Mouse (Mus musculus): ENCODE measurements around the gene Ipo13.

DNA sequence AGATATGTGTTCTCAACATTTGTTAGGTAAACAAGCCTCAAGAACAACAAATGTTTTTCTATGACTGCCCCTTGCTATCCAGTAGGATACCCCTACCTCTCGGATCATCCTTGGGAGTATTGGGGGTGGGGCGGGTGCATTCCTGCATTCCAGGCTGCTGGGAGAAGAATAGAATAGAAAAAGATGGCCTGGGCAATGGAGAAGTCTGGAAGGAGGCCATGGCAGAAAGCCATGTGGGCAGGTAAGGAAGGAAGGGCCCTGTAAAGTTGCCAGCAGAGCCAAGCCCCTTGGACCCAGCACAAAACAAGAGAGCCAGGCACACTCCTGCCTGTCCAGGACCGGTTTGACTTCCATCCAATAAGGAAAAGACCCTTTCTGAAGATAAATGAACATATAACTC is 1.4 kb downstream of the Ipo13 start:
- TF ChIP-seq CTCF (IDR thresholded peaks at IDR 0.05; ENCODE audit: control insufficient read depth, insufficient read depth, insufficient replicate concordance, low read depth, low read length) (no peak), POLR2A (IDR thresholded peaks at IDR 0.05; ENCODE audit: control insufficient read depth, low read depth, low read length) (no peak)
